Mouse (Mus musculus): ENCODE measurements around the gene Btn1a1. TPM values are rescaled to one million over a fixed set of nuclear protein-coding genes. Genes with fewer than 3 reads are reported as not detected.

Btn1a1 gene
- polyA plus RNA-seq, 1 experiment from 2014 or later, result not detected

GRCm38 (mm10) chr13:23500424-23501200 lies 34.9 kb upstream of the Btn1a1 start:
- TF ChIP-seq CTCF (IDR thresholded peaks at IDR 0.05; ENCODE audit: low read depth) (no peak), EP300 (optimal IDR thresholded peaks at IDR 0.05) (no peak)
- ATAC-seq (ENCODE audit: low FRiP score, low TSS enrichment) (peak; percentile 59; the same call in 1 of the 2 replicates), DNase-seq (ENCODE audit: low spot score) (peak; percentile 49)
- no peak overlapping the region for H3K4me2 ChIP-seq (replicated peaks; ENCODE audit: low read depth)
- no peaks in the 10 kb centered on the region for H3K9me3 ChIP-seq (ENCODE audit: control insufficient read depth, low read length)
- no peaks in the 10 kb centered on the region for H3K36me3 ChIP-seq (ENCODE audit: control insufficient read depth, insufficient read depth, low read length)
- no peak overlapping the region for H3K27ac ChIP-seq (replicated peaks)
- no peaks in the 10 kb centered on the region for H3K27me3 ChIP-seq (ENCODE audit: control insufficient read depth, insufficient read depth, low read length)
- 0 out of 2 replicates have a peak, but pooled peaks cover 2% of the 10 kb centered on the region for H3K4me1 ChIP-seq (replicated peaks; ENCODE audit: control insufficient read depth, insufficient read depth)
- WGBS, result 10% methylated on average over 17 of the region's 17 CpGs
- H3K4me3 ChIP-seq (ENCODE audit: low read depth, low read length), result no peak overlapping the region
- H3K9ac ChIP-seq (ENCODE audit: low read length), result no peak overlapping the region

GRCm38 (mm10) chr13:23499943-23500342 lies 34.2 kb upstream of the Btn1a1 start:
- WGBS, result 33% methylated on average over 7 of the region's 7 CpGs
- ATAC-seq (ENCODE audit: low FRiP score, low TSS enrichment) (no peak), DNase-seq (ENCODE audit: low spot score) (no peak)

GRCm38 (mm10) chr13:23498653-23499052 lies 33.0 kb upstream of the Btn1a1 start:
- Histone ChIP-seq H3K27me3 (ENCODE audit: control insufficient read depth, insufficient read depth, low read length) (no peaks in the 10 kb centered on the region), H3K4me3 (ENCODE audit: low read depth, low read length) (peak overlapping the region; percentile 22), H3K4me2 (replicated peaks; ENCODE audit: low read depth) (peak overlapping the region; percentile 42), H3K9ac (ENCODE audit: low read length) (no peak overlapping the region), H3K36me3 (ENCODE audit: control insufficient read depth, insufficient read depth, low read length) (no peaks in the 10 kb centered on the region), H3K4me1 (replicated peaks; ENCODE audit: control insufficient read depth, insufficient read depth) (0 out of 2 replicates have a peak, but pooled peaks cover 2% of the 10 kb centered on the region), H3K9me3 (ENCODE audit: control insufficient read depth, low read length) (no peaks in the 10 kb centered on the region), H3K27ac (replicated peaks) (no peak overlapping the region)
- DNase-seq (ENCODE audit: low spot score) (no peak), ATAC-seq (ENCODE audit: low FRiP score, low TSS enrichment) (no peak)
- 5% methylated on average over 10 of the region's 10 CpGs for WGBS
- no peak for TF ChIP-seq CTCF (IDR thresholded peaks at IDR 0.05; ENCODE audit: low read depth)
- no peak for TF ChIP-seq EP300 (optimal IDR thresholded peaks at IDR 0.05)

More at GRCm38 (mm10) chr13:23499943-23500342, 34.2 kb upstream of the Btn1a1 start:
- no peak overlapping the region for H3K4me3 ChIP-seq (ENCODE audit: low read depth, low read length)
- H3K27ac ChIP-seq (replicated peaks), result no peak overlapping the region
- H3K9me3 ChIP-seq (ENCODE audit: control insufficient read depth, low read length), result no peaks in the 10 kb centered on the region
- H3K9ac ChIP-seq (ENCODE audit: low read length), result no peak overlapping the region
- H3K4me2 ChIP-seq (replicated peaks; ENCODE audit: low read depth), result no peak overlapping the region
- 0 out of 2 replicates have a peak, but pooled peaks cover 2% of the 10 kb centered on the region for H3K4me1 ChIP-seq (replicated peaks; ENCODE audit: control insufficient read depth, insufficient read depth)
- H3K36me3 ChIP-seq (ENCODE audit: control insufficient read depth, insufficient read depth, low read length), result no peaks in the 10 kb centered on the region
- H3K27me3 ChIP-seq (ENCODE audit: control insufficient read depth, insufficient read depth, low read length), result no peaks in the 10 kb centered on the region
- TF ChIP-seq EP300 (optimal IDR thresholded peaks at IDR 0.05) (peak; percentile 21), CTCF (IDR thresholded peaks at IDR 0.05; ENCODE audit: low read depth) (no peak)

GRCm38 (mm10) chr13:23497656-23498321 lies 32.1 kb upstream of the Btn1a1 start:
- no peaks in the 10 kb centered on the region for H3K27me3 ChIP-seq (ENCODE audit: control insufficient read depth, insufficient read depth, low read length)
- DNase-seq (ENCODE audit: low spot score), result no peak

GRCm38 (mm10) chr13:23495526-23495925 lies 29.8 kb upstream of the Btn1a1 start:
- no peaks in the 10 kb centered on the region for H3K9me3 ChIP-seq (ENCODE audit: control insufficient read depth, low read length)
- WGBS, result 82% methylated on average over 6 of the region's 6 CpGs
- H3K4me2 ChIP-seq (replicated peaks; ENCODE audit: low read depth), result no peak overlapping the region
- H3K36me3 ChIP-seq (ENCODE audit: control insufficient read depth, insufficient read depth, low read length), result no peaks in the 10 kb centered on the region
- ATAC-seq (ENCODE audit: low FRiP score, low TSS enrichment) (no peak), DNase-seq (ENCODE audit: low spot score) (no peak)
- H3K4me1 ChIP-seq (replicated peaks; ENCODE audit: control insufficient read depth, insufficient read depth), result 0 out of 2 replicates have a peak, but pooled peaks cover 2% of the 10 kb centered on the region
- TF ChIP-seq CTCF (IDR thresholded peaks at IDR 0.05; ENCODE audit: low read depth) (no peak), EP300 (optimal IDR thresholded peaks at IDR 0.05) (no peak)
- no peak overlapping the region for H3K9ac ChIP-seq (ENCODE audit: low read length)
- no peak overlapping the region for H3K27ac ChIP-seq (replicated peaks)
- no peaks in the 10 kb centered on the region for H3K27me3 ChIP-seq (ENCODE audit: control insufficient read depth, insufficient read depth, low read length)
- H3K4me3 ChIP-seq (ENCODE audit: low read depth, low read length), result no peak overlapping the region

More at GRCm38 (mm10) chr13:23497656-23498321, 32.1 kb upstream of the Btn1a1 start:
- Histone ChIP-seq H3K9me3 (ENCODE audit: control insufficient read depth, low read length) (no peaks in the 10 kb centered on the region), H3K9ac (ENCODE audit: low read length) (no peak overlapping the region), H3K4me3 (ENCODE audit: low read depth, low read length) (peak overlapping the region; percentile 22; the same call in 1 of the 2 replicates), H3K4me1 (replicated peaks; ENCODE audit: control insufficient read depth, insufficient read depth) (0 out of 2 replicates have a peak, but pooled peaks cover 2% of the 10 kb centered on the region), H3K4me2 (replicated peaks; ENCODE audit: low read depth) (peak overlapping the region; percentile 42), H3K36me3 (ENCODE audit: control insufficient read depth, insufficient read depth, low read length) (no peaks in the 10 kb centered on the region), H3K27ac (replicated peaks) (no peak overlapping the region)
- no peak for TF ChIP-seq CTCF (IDR thresholded peaks at IDR 0.05; ENCODE audit: low read depth)
- WGBS, result 21% methylated on average over 19 of the region's 19 CpGs
- no peak for ATAC-seq (ENCODE audit: low FRiP score, low TSS enrichment)
